Mouse (Mus musculus): Measurements from ENCODE around the gene Slc7a7.
"Not testable (repeated sequence)": the region's sequence is repeated elsewhere in the genome, so short reads cannot be mapped to it uniquely, and the experiment has no call there.

Slc7a7 gene

DNA sequence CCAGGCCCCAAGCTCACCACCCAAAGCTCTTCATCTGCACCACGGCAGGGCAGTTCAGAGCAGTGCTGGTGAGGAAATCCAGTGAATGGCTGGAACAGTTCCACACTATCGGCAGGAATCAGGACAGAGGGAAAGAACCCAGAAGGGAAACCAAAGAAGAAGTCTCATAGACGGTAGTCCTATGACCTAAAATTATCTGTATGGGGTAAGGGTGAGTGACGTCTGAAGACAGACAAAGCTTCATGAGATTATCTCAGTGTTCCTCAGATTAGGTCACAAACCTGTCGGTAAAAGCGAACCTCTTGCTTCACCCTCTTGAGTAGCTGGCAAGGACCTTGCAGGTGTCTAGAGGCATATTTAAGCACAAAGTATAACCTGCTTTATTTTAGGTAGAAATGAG, 40.4 kb downstream of the Slc7a7 start:
- DNase-seq (ENCODE audit: low read depth, low spot score) = no peak

DNA sequence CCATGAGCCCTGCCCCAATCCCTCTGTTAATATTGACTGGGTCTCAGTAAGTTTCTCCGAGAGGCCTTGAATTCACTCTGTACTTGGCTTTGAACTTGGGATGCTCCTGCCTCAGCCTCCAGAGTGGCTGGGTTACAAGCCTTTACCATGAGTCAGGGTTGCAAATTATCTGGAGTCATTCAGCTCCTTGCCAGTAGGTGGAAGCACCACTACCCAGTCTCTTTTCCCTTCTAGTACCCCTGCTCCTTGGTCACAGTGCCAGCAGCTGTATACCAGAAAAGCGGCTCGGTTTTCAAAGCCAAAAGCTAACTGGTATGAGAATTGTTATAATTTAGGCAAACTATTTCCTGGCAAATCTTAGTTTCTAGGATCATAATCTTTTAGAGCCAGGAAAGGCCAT, 41.7 kb downstream of the Slc7a7 start:
- peak; percentile 23 for DNase-seq (ENCODE audit: low read depth, low spot score)

DNA sequence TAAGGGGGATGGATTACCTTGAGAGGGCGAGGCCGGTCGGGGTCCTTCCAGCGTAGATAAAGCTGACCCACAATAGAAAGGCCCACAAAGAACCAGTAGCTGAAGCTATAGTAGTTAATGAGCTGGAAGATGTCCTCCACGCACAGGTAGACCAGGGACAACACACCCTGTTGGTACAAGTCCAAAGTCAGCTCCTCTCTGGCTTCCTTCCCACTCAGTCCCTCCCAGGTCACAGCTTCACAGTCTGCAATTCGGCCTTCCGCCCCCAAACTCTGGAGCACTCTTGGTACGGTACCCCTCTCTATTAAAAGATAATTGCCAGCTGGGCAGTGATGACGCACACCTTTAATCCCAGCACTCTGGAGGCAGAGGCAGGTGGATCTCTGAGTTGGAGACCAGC, 44.7 kb downstream of the Slc7a7 start:
- no peak for DNase-seq (ENCODE audit: low read depth, low spot score)

GRCm38 (mm10) chr14:54371460-54371859, 46.1 kb downstream of the Slc7a7 start:
- no peak for DNase-seq (ENCODE audit: low read depth, low spot score)

DNA sequence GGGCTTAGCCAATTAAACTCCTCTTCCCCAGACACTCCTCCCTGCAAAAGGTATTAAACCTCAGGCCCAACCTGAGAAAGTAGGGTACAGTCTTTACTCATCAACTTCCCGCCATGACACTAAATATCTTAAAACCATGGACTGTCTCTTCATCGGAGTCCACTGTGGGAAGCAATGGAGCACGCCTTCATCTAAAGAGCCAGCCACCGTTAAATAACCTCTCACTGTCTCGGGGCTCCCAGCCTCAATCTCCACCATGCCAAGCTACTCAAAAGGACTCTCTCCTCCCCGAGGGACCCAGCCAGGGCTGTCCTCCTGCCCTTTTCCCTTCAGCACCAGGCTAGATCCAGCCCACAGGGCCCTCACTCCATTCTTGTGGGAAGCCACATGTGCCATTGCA, 47.0 kb downstream of the Slc7a7 start:
- no peak for DNase-seq (ENCODE audit: low read depth, low spot score)

DNA sequence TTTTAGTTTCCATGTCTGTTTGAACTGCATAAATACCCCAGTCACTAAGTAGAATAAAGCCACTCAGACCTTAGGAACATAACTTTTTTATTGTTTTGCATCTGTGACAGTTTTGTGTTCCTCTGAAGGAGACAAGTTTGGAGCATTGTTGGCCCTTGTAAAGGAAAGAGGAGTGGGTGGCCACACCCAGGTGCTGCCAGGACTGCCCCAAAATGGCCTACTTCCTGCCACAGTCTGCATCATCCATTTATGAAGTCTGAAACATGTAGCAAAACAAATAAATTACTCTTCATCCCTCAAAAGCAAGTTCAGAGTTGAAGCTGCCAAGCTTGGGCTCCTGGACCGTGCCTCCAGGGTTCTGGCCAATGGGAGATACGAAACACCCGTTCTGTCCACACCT, 48.2 kb downstream of the Slc7a7 start:
- DNase-seq (ENCODE audit: low read depth, low spot score) = no peak

- DNase-seq (ENCODE audit: low read depth, low spot score) = peak; percentile 20
Observed at GRCm38 (mm10) chr14:54367429-54368060, 50.0 kb downstream of the Slc7a7 start.

- no peak for DNase-seq (ENCODE audit: low read depth, low spot score)
Observed at GRCm38 (mm10) chr14:54366581-54366980, 51.0 kb downstream of the Slc7a7 start.

- no peak for DNase-seq (ENCODE audit: low read depth, low spot score)
Observed at GRCm38 (mm10) chr14:54365026-54365645, 52.4 kb downstream of the Slc7a7 start.

DNA sequence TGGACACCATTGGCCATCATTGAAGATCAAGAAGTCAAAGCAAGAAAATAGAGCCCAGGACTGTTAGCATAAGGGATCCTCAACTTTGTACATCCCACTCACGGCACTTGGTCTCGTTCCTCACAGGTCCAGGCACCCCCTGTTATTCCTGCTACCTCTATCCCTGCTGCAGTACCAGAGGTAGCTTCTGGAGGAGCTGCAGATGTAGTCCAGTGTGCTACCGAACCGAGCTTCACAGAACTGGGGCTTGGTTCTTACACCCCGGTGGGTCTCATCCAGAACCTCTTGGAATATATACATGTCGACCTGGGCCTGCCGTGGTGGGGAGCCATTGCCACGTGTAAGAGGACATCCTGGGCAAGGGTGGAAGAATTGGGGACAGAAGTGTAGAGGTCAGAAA, 54.4 kb downstream of the Slc7a7 start:
- no peak for DNase-seq (ENCODE audit: low read depth, low spot score)

GRCm38 (mm10) chr14:54360577-54361340, 56.8 kb downstream of the Slc7a7 start, which contains the start of gene Oxa1l:
Gene Oxa1l, plus strand, starts transcription at chr14:54360834.
- peak; percentile 97 for DNase-seq (ENCODE audit: low read depth, low spot score)

DNA sequence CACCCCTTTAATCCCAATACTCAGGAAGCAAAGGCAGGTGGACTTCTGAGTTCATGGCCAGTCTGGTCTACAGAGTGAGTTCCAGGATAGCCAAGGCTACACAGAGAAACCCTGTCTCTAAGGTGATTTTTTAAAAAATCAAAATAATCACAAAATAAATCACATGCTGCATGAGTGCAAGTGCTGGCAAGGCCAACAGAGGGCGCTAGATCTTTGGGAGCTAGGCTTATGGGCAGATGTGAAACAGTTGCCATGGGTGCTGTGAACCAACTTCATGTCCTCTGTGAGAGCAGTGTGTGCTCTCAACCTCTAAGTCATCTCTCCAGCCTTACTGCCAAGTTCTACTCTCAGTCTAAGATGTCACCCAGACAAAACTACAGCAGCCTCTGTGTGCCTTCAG, 63.2 kb downstream of the Slc7a7 start:
- no peak for DNase-seq (ENCODE audit: low read depth, low spot score)

- no peak for DNase-seq (ENCODE audit: low read depth, low spot score)
Observed at GRCm38 (mm10) chr14:54352314-54352713, 65.3 kb downstream of the Slc7a7 start.

DNA sequence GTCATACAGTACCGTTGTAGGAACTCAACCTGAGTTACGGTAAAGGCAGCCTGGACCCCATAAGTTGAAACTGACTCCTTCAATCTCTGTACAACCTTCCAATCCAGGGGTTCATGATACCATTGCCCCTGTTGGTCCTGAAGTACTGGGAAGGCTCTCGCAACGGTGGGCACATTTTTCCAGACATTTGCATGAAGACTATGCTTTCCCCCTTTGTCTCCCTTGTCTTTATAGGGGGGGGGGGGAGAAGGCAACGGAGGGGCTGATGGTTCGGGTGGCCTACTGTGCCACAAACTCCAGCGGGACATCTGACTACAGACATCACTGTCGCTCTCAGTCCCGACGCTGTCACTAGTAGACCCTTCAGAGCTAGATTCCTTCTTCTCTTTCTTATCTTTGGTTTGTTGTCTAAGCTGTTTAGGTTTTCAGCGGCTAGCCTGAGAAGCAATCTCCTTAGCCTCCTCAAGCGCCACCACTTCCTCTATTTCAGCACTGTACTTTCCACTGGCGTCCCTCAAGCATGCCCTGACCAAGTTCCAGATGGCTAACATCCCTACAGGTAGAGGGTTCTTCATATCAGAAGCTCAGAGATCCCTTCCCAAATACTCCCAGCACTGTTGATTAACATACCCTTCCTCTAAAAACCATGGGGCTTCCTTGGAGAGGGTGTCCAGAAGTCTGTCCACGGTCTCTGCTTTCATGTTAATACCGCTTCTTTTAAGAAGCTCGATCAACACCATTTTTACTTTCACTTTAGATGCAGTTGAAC, 66.6 kb downstream of the Slc7a7 start:
- not testable (repeated sequence) for DNase-seq (ENCODE audit: low read depth, low spot score)

GRCm38 (mm10) chr14:54341807-54342206, 75.8 kb downstream of the Slc7a7 start:
- DNase-seq (ENCODE audit: low read depth, low spot score) = not testable (repeated sequence)

- no peak for DNase-seq (ENCODE audit: low read depth, low spot score)
Observed at GRCm38 (mm10) chr14:54340836-54341235, 76.7 kb downstream of the Slc7a7 start.

DNA sequence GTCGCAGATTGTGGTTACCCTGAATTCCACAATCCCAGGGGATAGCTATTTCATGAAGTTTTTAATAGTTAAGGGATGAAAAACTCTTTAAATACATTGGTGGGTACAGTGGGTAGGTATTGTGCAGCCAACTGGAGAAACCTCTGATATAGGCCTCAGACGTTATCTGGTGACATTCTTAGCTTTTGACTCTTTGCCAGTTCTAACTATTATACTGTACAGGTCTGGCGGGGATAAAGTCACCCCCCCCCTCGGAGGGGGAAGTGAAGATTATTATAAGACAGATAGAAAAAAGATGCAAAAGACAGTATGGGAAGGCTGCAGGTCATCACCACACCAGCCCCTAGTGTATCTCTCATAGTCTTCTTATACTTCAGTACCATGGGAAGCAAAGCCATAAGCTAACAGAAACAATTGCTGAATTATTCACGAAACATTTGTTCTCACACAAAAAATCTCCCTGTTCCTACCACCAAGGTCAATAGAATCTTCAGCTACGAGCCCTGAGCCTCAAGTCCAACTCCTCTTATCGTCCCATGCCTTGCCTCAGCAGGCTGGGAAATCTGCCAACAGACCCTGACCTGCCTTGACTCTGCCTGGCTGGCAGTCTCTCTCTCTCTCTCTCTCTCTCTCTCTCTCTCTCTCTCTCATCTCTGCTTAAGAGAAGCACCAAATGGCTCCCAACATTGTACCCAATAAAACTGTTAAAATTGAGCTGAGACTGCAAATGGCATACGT, 84.0 kb downstream of the Slc7a7 start:
- DNase-seq (ENCODE audit: low read depth, low spot score) = peak; percentile 2

GRCm38 (mm10) chr14:54332176-54333074, 85.2 kb downstream of the Slc7a7 start:
- peak; percentile 7 for DNase-seq (ENCODE audit: low read depth, low spot score)

- DNase-seq (ENCODE audit: low read depth, low spot score) = no peak
Observed at GRCm38 (mm10) chr14:54331178-54331577, 86.4 kb downstream of the Slc7a7 start.

GRCm38 (mm10) chr14:54329201-54329600, 88.4 kb downstream of the Slc7a7 start:
- DNase-seq (ENCODE audit: low read depth, low spot score) = no peak
